In the genomic region with DNA sequence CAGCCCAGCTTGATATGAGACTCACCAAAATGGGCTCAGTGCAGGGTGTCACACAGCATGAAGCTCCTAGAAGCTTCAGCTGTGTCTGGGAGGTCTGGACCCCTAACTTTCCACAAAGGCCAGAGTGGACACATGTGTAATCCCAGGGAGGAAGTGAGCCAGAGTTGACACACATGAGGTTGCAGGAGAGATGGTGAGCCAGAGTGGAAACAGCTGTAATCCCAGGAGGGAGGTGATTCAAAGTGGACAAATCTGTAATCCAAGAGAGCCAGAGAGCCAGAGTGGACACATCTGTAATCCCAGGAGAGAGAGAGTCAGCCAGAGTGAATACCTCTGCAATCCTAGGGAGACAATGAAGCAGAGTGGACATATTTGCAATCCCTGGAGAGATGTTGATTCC, we compare ENCODE assay signal across 11 mouse cellular contexts.
"Had no signal": no experiment of that assay in that cellular context is flagged by ENCODE, and none has a peak within 500 bp of the region (broad histone marks: within the 10 kb centered on the region; RNA-seq: fewer than 3 reads in every experiment).

No protein-coding gene starts in this region.

- H3K9ac ChIP-seq: lung, embryonic 14.5 days; midbrain, embryonic 12.5 days; neural tube, embryonic 13.5 days; neural tube, embryonic 15.5 days; stomach, embryonic 15.5 days had no signal

- H3K27me3 ChIP-seq: midbrain, embryonic 12.5 days; neural tube, embryonic 13.5 days; neural tube, embryonic 15.5 days; stomach, embryonic 15.5 days had no signal

- H3K36me3 ChIP-seq: midbrain, embryonic 10.5 days; midbrain, embryonic 12.5 days; neural tube, embryonic 13.5 days; neural tube, embryonic 15.5 days; stomach, embryonic 15.5 days had no signal

- H3K4me2 ChIP-seq: lung, embryonic 14.5 days; midbrain, embryonic 12.5 days; neural tube, embryonic 13.5 days; neural tube, embryonic 15.5 days; stomach, embryonic 15.5 days had no signal

- H3K27ac ChIP-seq: midbrain, embryonic 10.5 days; midbrain, embryonic 12.5 days; neural tube, embryonic 13.5 days; neural tube, embryonic 15.5 days; stomach, embryonic 15.5 days; stomach, postnatal 0 days had no signal

- H3K4me1 ChIP-seq: midbrain, embryonic 10.5 days; midbrain, embryonic 12.5 days; neural tube, embryonic 13.5 days; neural tube, embryonic 15.5 days; stomach, embryonic 15.5 days had no signal

- H3K4me3 ChIP-seq: midbrain, embryonic 10.5 days; midbrain, embryonic 12.5 days; myocyte; neural tube, embryonic 13.5 days; neural tube, embryonic 15.5 days; stomach, embryonic 15.5 days had no signal

- ATAC-seq: midbrain, embryonic 16.5 days had no signal

- DNase-seq: right cerebral cortex, postnatal 25 days; right cerebral cortex, postnatal 4 days had no signal

- H3K9me3 ChIP-seq: midbrain, embryonic 10.5 days; midbrain, embryonic 12.5 days; neural tube, embryonic 13.5 days; neural tube, embryonic 15.5 days; stomach, embryonic 15.5 days had no signal
